Mouse (Mus musculus) neural tube, embryonic 15.5 days (tissue): ENCODE measurements at regions not wholly inside any gene's neighbourhood (a gene's known extent, or its start where the extent isn't known, plus 50 kb on each side); places are given as distances from the start of the nearest gene placed in this dataset.
A peak's percentile ranks its signal among the peaks of the same experiment; 100 is the strongest.

Experiments
- ATAC-seq: fragments of 200-750 bp; cut with Nextera tagmentation; 2 replicates; pipeline ENCODE4 v1.8.0; 2017; ENCODE audit warnings: mild to moderate bottlenecking, moderate TSS enrichment, moderate library complexity; ENCODE audit not compliant: low FRiP score
- H3K27ac ChIP-seq: fragments of 300-500 bp; sonication (generic); replicated peaks from 2 replicates; pipeline ENCODE4 v1.5.1; 2015; ENCODE audit warnings: mild to moderate bottlenecking, inconsistent platforms
- H3K27me3 ChIP-seq: fragments of 300-500 bp; sonication (generic); replicated peaks from 2 replicates; pipeline ENCODE4 v1.6.1; 2015; ENCODE audit warnings: inconsistent platforms
- H3K36me3 ChIP-seq: fragments of 300-500 bp; sonication (generic); 2 replicates; pipeline ENCODE4 v1.6.1; 2015; ENCODE audit warnings: inconsistent platforms
- H3K4me1 ChIP-seq: fragments of 300-500 bp; sonication (generic); 2 replicates; pipeline ENCODE4 v1.6.1; 2015; ENCODE audit warnings: inconsistent platforms
- H3K4me2 ChIP-seq: fragments of 300-500 bp; sonication (generic); 2 replicates; pipeline ENCODE4 v1.6.1; 2015; ENCODE audit warnings: inconsistent platforms, mild to moderate bottlenecking, moderate library complexity
- H3K4me3 ChIP-seq: fragments of 300-500 bp; sonication (generic); replicated peaks from 2 replicates; pipeline ENCODE4 v1.5.1; 2015; ENCODE audit warnings: mild to moderate bottlenecking, inconsistent platforms
- H3K9ac ChIP-seq: fragments of 300-500 bp; sonication (generic); replicated peaks from 2 replicates; pipeline ENCODE4 v1.6.1; 2015; ENCODE audit warnings: mild to moderate bottlenecking, inconsistent platforms
- H3K9me3 ChIP-seq: fragments of 300-500 bp; sonication (generic); replicated peaks from 2 replicates; pipeline ENCODE4 v1.6.1; 2016; ENCODE audit warnings: inconsistent platforms
- WGBS: fragments of 180-500 bp; shearing (Covaris S2); methylation state at CpG from one replicate; pipeline ENCODE4 v1.1.7; 2015; ENCODE audit warnings: mixed read lengths; 5-methylcytosine and 5-hydroxymethylcytosine counted together

- Histone ChIP-seq H3K9ac (no peak overlapping the region), H3K9me3 (no peaks in the 10 kb centered on the region), H3K4me1 (no peaks in the 10 kb centered on the region), H3K36me3 (no peaks in the 10 kb centered on the region), H3K27me3 (no peaks in the 10 kb centered on the region), H3K4me3 (no peak overlapping the region), H3K27ac (no peak overlapping the region), H3K4me2 (no peak overlapping the region)
- 41% methylated on average over 1 of the region's 1 CpGs for WGBS
- ATAC-seq, result no peak
These were observed 381.8 kb downstream of the H2al1n start for GRCm38 (mm10) chrX:14592793-14593192.

- H3K4me3 ChIP-seq, result no peak overlapping the region
- H3K4me1 ChIP-seq, result no peaks in the 10 kb centered on the region
- H3K36me3 ChIP-seq, result no peaks in the 10 kb centered on the region
- H3K9me3 ChIP-seq, result no peaks in the 10 kb centered on the region
- H3K4me2 ChIP-seq, result no peak overlapping the region
- no peak for ATAC-seq
- H3K27me3 ChIP-seq, result no peaks in the 10 kb centered on the region
- no peak overlapping the region for H3K9ac ChIP-seq
- no peak overlapping the region for H3K27ac ChIP-seq
These were observed 385.9 kb downstream of the H2al1n start for GRCm38 (mm10) chrX:14596799-14597198.

GRCm38 (mm10) chrX:14601916-14602315, 391.0 kb downstream of the H2al1n start:
- Histone ChIP-seq H3K4me2 (no peak overlapping the region), H3K27me3 (no peaks in the 10 kb centered on the region), H3K4me3 (no peak overlapping the region), H3K27ac (no peak overlapping the region), H3K9me3 (no peaks in the 10 kb centered on the region), H3K4me1 (no peaks in the 10 kb centered on the region), H3K9ac (no peak overlapping the region), H3K36me3 (no peaks in the 10 kb centered on the region)
- ATAC-seq, result no peak
- WGBS, result 93% methylated on average over 2 of the region's 2 CpGs

- H3K9ac ChIP-seq, result no peak overlapping the region
- H3K4me2 ChIP-seq, result no peak overlapping the region
- ATAC-seq, result no peak
- H3K4me3 ChIP-seq, result no peak overlapping the region
- 76% methylated on average over 1 of the region's 1 CpGs for WGBS
- H3K27ac ChIP-seq, result no peak overlapping the region
- no peaks in the 10 kb centered on the region for H3K9me3 ChIP-seq
- no peaks in the 10 kb centered on the region for H3K36me3 ChIP-seq
- H3K27me3 ChIP-seq, result no peaks in the 10 kb centered on the region
- H3K4me1 ChIP-seq, result no peaks in the 10 kb centered on the region
These were observed 398.2 kb downstream of the H2al1n start for GRCm38 (mm10) chrX:14609196-14609595.

DNA sequence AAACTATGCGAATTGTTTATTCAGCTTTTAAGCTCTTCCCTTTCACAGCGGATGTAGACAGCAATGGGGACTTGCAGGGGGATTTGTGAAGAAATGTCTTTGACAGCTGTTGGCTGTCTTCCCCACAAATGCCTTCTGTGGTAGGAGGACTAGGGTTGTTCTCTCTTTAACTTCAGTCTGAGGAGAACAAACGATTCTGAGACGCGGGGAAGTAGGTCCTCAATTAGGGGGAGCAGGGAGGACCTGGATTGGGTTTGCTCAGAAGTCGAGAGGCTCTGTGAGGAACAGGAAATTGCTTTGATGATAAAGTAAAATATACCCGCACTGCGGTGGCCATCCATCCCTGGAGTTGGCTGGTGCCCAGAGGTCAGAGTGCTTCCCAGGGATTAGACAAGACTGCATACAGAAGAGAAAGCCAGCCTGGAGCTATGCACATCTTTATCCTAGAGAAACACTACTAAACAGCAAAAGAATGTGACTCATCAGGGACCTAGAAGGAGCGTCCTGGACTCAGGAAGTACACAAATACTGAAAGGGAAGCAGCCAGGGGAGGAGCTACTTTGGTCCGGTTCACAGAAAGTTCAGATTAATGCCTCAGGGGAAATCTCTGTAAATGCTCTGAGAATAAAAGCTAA, 417.4 kb downstream of the H2al1n start:
- Histone ChIP-seq H3K9ac (no peak overlapping the region), H3K4me1 (no peaks in the 10 kb centered on the region), H3K27me3 (no peaks in the 10 kb centered on the region), H3K36me3 (no peaks in the 10 kb centered on the region), H3K27ac (no peak overlapping the region), H3K4me2 (no peak overlapping the region), H3K4me3 (no peak overlapping the region), H3K9me3 (no peaks in the 10 kb centered on the region)
- ATAC-seq, result peak; percentile 55; the same call in 1 of the 2 replicates
- 56% methylated on average over 10 of the region's 10 CpGs for WGBS

DNA sequence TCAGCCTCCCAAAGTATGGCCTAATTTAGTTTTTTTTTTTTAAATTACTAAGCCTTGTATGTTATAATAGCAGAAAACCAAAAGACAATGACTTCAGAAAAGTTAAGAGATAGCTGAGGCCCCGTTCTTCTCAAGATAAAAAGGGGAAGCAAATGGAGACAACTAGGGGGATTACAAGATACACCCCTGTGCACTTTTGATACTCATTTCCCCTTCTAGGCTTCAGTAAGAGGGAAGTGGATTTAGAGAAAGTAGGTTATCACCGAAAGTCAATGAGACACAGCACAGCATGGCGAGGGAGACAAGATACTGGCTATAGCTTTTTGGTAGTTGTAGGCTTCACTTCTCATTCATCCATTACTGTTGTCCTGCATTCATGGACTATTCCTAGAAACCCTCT, 428.4 kb downstream of the H2al1n start:
- 96% methylated on average over 3 of the region's 3 CpGs for WGBS

DNA sequence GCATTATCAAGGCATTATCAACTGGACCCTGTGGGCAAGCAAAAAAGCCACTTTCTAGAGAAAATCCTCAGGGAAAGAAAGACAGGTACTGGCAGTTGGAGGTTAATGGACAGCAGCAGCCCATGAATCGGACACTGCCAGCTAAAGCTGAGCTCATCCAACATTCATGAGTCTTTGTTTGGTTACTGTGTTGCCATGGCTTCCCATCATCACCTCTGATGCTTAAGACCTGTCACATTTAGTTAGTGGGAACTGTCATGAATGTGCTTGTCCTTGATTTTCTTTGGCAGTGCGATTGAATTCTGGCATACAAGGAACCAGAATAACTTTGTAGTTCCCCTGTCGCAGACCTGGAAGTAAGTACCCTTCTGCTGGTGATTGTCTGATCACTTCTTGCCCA, 453.9 kb downstream of the H2al1n start:
- WGBS, result 60% methylated on average over 3 of the region's 3 CpGs
- Histone ChIP-seq H3K4me3 (no peak overlapping the region), H3K4me2 (no peak overlapping the region), H3K9ac (no peak overlapping the region), H3K27me3 (no peaks in the 10 kb centered on the region), H3K4me1 (no peaks in the 10 kb centered on the region), H3K27ac (no peak overlapping the region), H3K9me3 (no peaks in the 10 kb centered on the region), H3K36me3 (no peaks in the 10 kb centered on the region)
- no peak for ATAC-seq

More for the DNA sequence above, 428.4 kb downstream of the H2al1n start:
- Histone ChIP-seq H3K27ac (no peak overlapping the region), H3K36me3 (no peaks in the 10 kb centered on the region), H3K9ac (no peak overlapping the region), H3K4me2 (no peak overlapping the region), H3K4me3 (no peak overlapping the region), H3K27me3 (no peaks in the 10 kb centered on the region), H3K9me3 (no peaks in the 10 kb centered on the region), H3K4me1 (no peaks in the 10 kb centered on the region)
- ATAC-seq, result no peak

DNA sequence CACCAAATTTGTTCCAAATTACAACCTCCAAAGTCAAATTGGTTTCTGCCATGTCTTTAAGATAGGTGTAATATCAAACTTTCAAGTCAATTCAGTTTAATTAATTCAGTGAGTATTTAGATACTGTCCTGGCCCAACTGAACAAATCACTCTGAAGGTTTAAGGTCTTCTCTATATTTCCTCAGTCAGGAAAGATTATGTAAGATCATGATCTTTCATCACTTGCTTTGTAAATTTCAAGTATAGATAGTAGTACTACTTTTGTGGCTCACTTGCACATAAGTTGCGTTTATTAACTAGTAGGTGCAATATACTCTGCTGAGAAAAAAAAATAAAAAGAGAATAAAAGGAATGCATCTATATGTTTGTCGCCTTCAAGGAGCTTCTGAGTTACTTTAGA, 485.4 kb downstream of the H2al1n start:
- H3K27ac ChIP-seq, result no peak overlapping the region
- no peak overlapping the region for H3K4me2 ChIP-seq
- H3K27me3 ChIP-seq, result no peaks in the 10 kb centered on the region
- H3K4me1 ChIP-seq, result no peaks in the 10 kb centered on the region
- WGBS, result 90% methylated on average over 2 of the region's 2 CpGs
- no peaks in the 10 kb centered on the region for H3K9me3 ChIP-seq
- no peak for ATAC-seq
- H3K9ac ChIP-seq, result no peak overlapping the region
- H3K4me3 ChIP-seq, result no peak overlapping the region
- no peaks in the 10 kb centered on the region for H3K36me3 ChIP-seq

GRCm38 (mm10) chrX:14738999-14739398, 528.1 kb downstream of the H2al1n start:
- H3K4me1 ChIP-seq, result no peaks in the 10 kb centered on the region
- no peaks in the 10 kb centered on the region for H3K9me3 ChIP-seq
- H3K9ac ChIP-seq, result no peak overlapping the region
- ATAC-seq, result no peak
- no peaks in the 10 kb centered on the region for H3K27me3 ChIP-seq
- H3K4me2 ChIP-seq, result no peak overlapping the region
- H3K36me3 ChIP-seq, result no peaks in the 10 kb centered on the region
- no peak overlapping the region for H3K4me3 ChIP-seq
- no peak overlapping the region for H3K27ac ChIP-seq
